Mouse (Mus musculus): ENCODE data around the gene Unc13c. TPM values are rescaled to one million over a fixed set of nuclear protein-coding genes. Genes with fewer than 3 reads are reported as not detected.

Unc13c gene
- polyA plus RNA-seq, 1 experiment from 2014 or later = 0.19 TPM

- DNase-seq (ENCODE audit: low spot score) (no peak), ATAC-seq (replicated peaks; ENCODE audit: low FRiP score) (no peak)
- WGBS = 78% methylated on average over 3 of the region's 3 CpGs
These were observed 70.2 kb downstream of the Unc13c start for GRCm38 (mm10) chr9:73898516-73898915.

GRCm38 (mm10) chr9:73896210-73896609 lies 72.6 kb downstream of the Unc13c start:
- H3K9me3 ChIP-seq (ENCODE audit: control insufficient read depth, low read length) = no peaks in the 10 kb centered on the region
- H3K4me1 ChIP-seq (replicated peaks; ENCODE audit: control insufficient read depth, insufficient read depth, low read length) = no peaks in the 10 kb centered on the region
- no peak overlapping the region for H3K9ac ChIP-seq (ENCODE audit: low read depth, low read length)
- no peak for DNase-seq (ENCODE audit: low spot score)
- 82% methylated on average over 3 of the region's 3 CpGs for WGBS
- no peak overlapping the region for H3K4me3 ChIP-seq (ENCODE audit: low read depth, low read length)
- H3K27me3 ChIP-seq (replicated peaks; ENCODE audit: control insufficient read depth, insufficient read depth, low read length) = no peaks in the 10 kb centered on the region
- H3K4me2 ChIP-seq = no peak overlapping the region
- no peak for ATAC-seq (replicated peaks; ENCODE audit: low FRiP score)
- no peaks in the 10 kb centered on the region for H3K36me3 ChIP-seq (ENCODE audit: control insufficient read depth, insufficient read depth, low read length)
- H3K27ac ChIP-seq (ENCODE audit: low read depth, low read length) = no peak overlapping the region

More at GRCm38 (mm10) chr9:73898516-73898915, 70.2 kb downstream of the Unc13c start:
- Histone ChIP-seq H3K27me3 (replicated peaks; ENCODE audit: control insufficient read depth, insufficient read depth, low read length) (no peaks in the 10 kb centered on the region), H3K36me3 (ENCODE audit: control insufficient read depth, insufficient read depth, low read length) (no peaks in the 10 kb centered on the region), H3K9me3 (ENCODE audit: control insufficient read depth, low read length) (no peaks in the 10 kb centered on the region), H3K4me3 (ENCODE audit: low read depth, low read length) (no peak overlapping the region), H3K4me2 (no peak overlapping the region), H3K9ac (ENCODE audit: low read depth, low read length) (no peak overlapping the region), H3K4me1 (replicated peaks; ENCODE audit: control insufficient read depth, insufficient read depth, low read length) (no peaks in the 10 kb centered on the region), H3K27ac (ENCODE audit: low read depth, low read length) (no peak overlapping the region)

GRCm38 (mm10) chr9:73883587-73883986 lies 85.2 kb downstream of the Unc13c start:
- no peak overlapping the region for H3K9ac ChIP-seq (ENCODE audit: low read depth, low read length)
- WGBS = 38% methylated on average over 1 of the region's 1 CpGs
- no peak for DNase-seq (ENCODE audit: low spot score)

GRCm38 (mm10) chr9:73883143-73883542 lies 85.6 kb downstream of the Unc13c start:
- no peaks in the 10 kb centered on the region for H3K9me3 ChIP-seq (ENCODE audit: control insufficient read depth, low read length)
- DNase-seq (ENCODE audit: low spot score) = no peak
- no peak overlapping the region for H3K9ac ChIP-seq (ENCODE audit: low read depth, low read length)
- no peak for ATAC-seq (replicated peaks; ENCODE audit: low FRiP score)
- H3K27me3 ChIP-seq (replicated peaks; ENCODE audit: control insufficient read depth, insufficient read depth, low read length) = no peaks in the 10 kb centered on the region
- H3K36me3 ChIP-seq (ENCODE audit: control insufficient read depth, insufficient read depth, low read length) = no peaks in the 10 kb centered on the region
- H3K4me2 ChIP-seq = no peak overlapping the region
- H3K27ac ChIP-seq (ENCODE audit: low read depth, low read length) = no peak overlapping the region
- WGBS = 88% methylated on average over 1 of the region's 1 CpGs
- no peaks in the 10 kb centered on the region for H3K4me1 ChIP-seq (replicated peaks; ENCODE audit: control insufficient read depth, insufficient read depth, low read length)
- no peak overlapping the region for H3K4me3 ChIP-seq (ENCODE audit: low read depth, low read length)

More at GRCm38 (mm10) chr9:73883587-73883986, 85.2 kb downstream of the Unc13c start:
- no peak for ATAC-seq (replicated peaks; ENCODE audit: low FRiP score)
- Histone ChIP-seq H3K4me2 (no peak overlapping the region), H3K4me3 (ENCODE audit: low read depth, low read length) (no peak overlapping the region), H3K27ac (ENCODE audit: low read depth, low read length) (no peak overlapping the region), H3K36me3 (ENCODE audit: control insufficient read depth, insufficient read depth, low read length) (no peaks in the 10 kb centered on the region), H3K4me1 (replicated peaks; ENCODE audit: control insufficient read depth, insufficient read depth, low read length) (no peaks in the 10 kb centered on the region), H3K9me3 (ENCODE audit: control insufficient read depth, low read length) (no peaks in the 10 kb centered on the region), H3K27me3 (replicated peaks; ENCODE audit: control insufficient read depth, insufficient read depth, low read length) (no peaks in the 10 kb centered on the region)

GRCm38 (mm10) chr9:73882393-73882919 lies 86.3 kb downstream of the Unc13c start:
- DNase-seq (ENCODE audit: low spot score) (no peak), ATAC-seq (replicated peaks; ENCODE audit: low FRiP score) (no peak)
- Histone ChIP-seq H3K9ac (ENCODE audit: low read depth, low read length) (no peak overlapping the region), H3K4me1 (replicated peaks; ENCODE audit: control insufficient read depth, insufficient read depth, low read length) (no peaks in the 10 kb centered on the region), H3K4me2 (no peak overlapping the region), H3K27me3 (replicated peaks; ENCODE audit: control insufficient read depth, insufficient read depth, low read length) (no peaks in the 10 kb centered on the region), H3K9me3 (ENCODE audit: control insufficient read depth, low read length) (no peaks in the 10 kb centered on the region), H3K36me3 (ENCODE audit: control insufficient read depth, insufficient read depth, low read length) (no peaks in the 10 kb centered on the region), H3K4me3 (ENCODE audit: low read depth, low read length) (no peak overlapping the region), H3K27ac (ENCODE audit: low read depth, low read length) (no peak overlapping the region)
- 78% methylated on average over 5 of the region's 5 CpGs for WGBS

DNA sequence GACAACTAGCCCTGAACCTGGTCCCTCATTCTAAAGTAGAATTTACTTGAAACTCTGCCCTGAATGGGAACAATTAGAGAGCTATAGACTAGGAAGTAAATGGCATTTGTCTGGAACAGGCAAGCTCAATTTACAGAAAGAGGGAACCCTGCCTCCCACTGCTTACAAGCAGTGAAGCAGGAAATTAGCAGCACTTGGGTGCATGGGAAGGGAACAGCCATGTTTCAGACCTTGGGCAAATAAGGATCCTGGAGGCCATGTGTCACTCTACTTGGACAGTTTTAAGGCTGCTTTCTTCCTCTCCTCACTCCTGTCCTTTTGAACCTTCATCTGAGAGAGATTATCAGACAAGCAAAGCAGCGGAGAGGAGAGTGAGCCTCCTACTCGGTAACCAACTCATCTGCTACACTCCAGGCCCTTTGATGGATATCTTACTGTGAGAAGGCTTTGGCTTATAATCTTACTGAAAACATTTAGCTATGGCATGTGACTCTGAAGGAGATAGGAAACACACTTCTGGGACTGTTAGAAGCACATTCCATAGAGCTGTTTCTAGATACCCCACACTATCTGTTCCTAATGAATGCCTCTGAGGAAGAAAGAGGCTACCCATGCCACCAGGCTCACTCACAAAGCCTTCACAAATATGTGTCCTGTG lies 101.2 kb downstream of the Unc13c start:
- Histone ChIP-seq H3K4me1 (replicated peaks; ENCODE audit: control insufficient read depth, insufficient read depth, low read length) (no peaks in the 10 kb centered on the region), H3K27me3 (replicated peaks; ENCODE audit: control insufficient read depth, insufficient read depth, low read length) (no peaks in the 10 kb centered on the region), H3K36me3 (ENCODE audit: control insufficient read depth, insufficient read depth, low read length) (no peaks in the 10 kb centered on the region), H3K27ac (ENCODE audit: low read depth, low read length) (no peak overlapping the region), H3K9me3 (ENCODE audit: control insufficient read depth, low read length) (no peaks in the 10 kb centered on the region), H3K9ac (ENCODE audit: low read depth, low read length) (no peak overlapping the region), H3K4me2 (no peak overlapping the region), H3K4me3 (ENCODE audit: low read depth, low read length) (no peak overlapping the region)
- no peak for ATAC-seq (replicated peaks; ENCODE audit: low FRiP score)
- WGBS = 40% methylated on average over 2 of the region's 2 CpGs
- DNase-seq (ENCODE audit: low spot score) = no peak

DNA sequence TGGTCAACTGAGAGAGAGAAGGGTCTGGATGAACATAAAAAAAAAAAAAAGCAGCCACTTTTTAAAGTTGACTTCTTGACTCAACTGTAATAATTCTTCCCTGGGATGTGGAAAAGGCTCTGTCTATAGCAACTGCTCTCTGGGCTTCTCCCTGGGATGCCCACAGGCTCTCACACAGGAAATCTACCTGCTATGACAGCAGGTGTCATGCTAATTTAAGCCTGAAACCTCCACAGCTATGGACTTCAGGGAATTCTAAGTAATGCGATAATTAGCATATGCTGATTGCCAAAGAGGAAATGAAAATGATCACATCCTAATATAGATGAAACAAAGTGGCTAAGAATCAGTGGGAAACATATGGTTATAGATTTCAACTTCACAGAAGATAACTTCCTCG lies 102.1 kb downstream of the Unc13c start:
- Histone ChIP-seq H3K9me3 (ENCODE audit: control insufficient read depth, low read length) (no peaks in the 10 kb centered on the region), H3K9ac (ENCODE audit: low read depth, low read length) (no peak overlapping the region), H3K4me1 (replicated peaks; ENCODE audit: control insufficient read depth, insufficient read depth, low read length) (no peaks in the 10 kb centered on the region), H3K27me3 (replicated peaks; ENCODE audit: control insufficient read depth, insufficient read depth, low read length) (no peaks in the 10 kb centered on the region), H3K27ac (ENCODE audit: low read depth, low read length) (no peak overlapping the region), H3K36me3 (ENCODE audit: control insufficient read depth, insufficient read depth, low read length) (no peaks in the 10 kb centered on the region), H3K4me2 (no peak overlapping the region), H3K4me3 (ENCODE audit: low read depth, low read length) (no peak overlapping the region)
- WGBS = 69% methylated on average over 2 of the region's 2 CpGs
- no peak for DNase-seq (ENCODE audit: low spot score)
- ATAC-seq (replicated peaks; ENCODE audit: low FRiP score) = no peak

DNA sequence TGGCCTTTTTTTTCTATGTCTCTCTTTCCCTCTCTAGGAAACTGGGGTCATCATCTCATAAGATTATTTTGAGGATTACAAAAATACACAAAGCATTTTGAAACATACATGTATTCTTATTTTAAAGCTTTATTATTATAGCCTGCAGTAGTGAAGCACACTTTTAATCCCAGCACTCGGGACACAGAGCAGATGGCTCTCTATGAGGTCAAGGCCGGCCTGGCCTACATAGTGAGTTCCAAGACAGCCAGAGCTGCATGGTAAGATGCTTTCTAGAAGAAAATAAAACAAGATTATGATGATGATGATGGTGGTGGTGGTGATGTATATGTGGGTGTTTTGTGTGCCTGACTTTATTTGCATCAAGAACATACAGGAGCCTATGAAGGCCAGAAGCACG lies 109.3 kb downstream of the Unc13c start:
- H3K27me3 ChIP-seq (replicated peaks; ENCODE audit: control insufficient read depth, insufficient read depth, low read length) = no peaks in the 10 kb centered on the region
- no peaks in the 10 kb centered on the region for H3K36me3 ChIP-seq (ENCODE audit: control insufficient read depth, insufficient read depth, low read length)
- no peaks in the 10 kb centered on the region for H3K9me3 ChIP-seq (ENCODE audit: control insufficient read depth, low read length)
- no peaks in the 10 kb centered on the region for H3K4me1 ChIP-seq (replicated peaks; ENCODE audit: control insufficient read depth, insufficient read depth, low read length)
- no peak overlapping the region for H3K9ac ChIP-seq (ENCODE audit: low read depth, low read length)
- no peak overlapping the region for H3K27ac ChIP-seq (ENCODE audit: low read depth, low read length)
- DNase-seq (ENCODE audit: low spot score) (no peak), ATAC-seq (replicated peaks; ENCODE audit: low FRiP score) (no peak)
- no peak overlapping the region for H3K4me2 ChIP-seq
- 75% methylated on average over 3 of the region's 3 CpGs for WGBS
- no peak overlapping the region for H3K4me3 ChIP-seq (ENCODE audit: low read depth, low read length)

DNA sequence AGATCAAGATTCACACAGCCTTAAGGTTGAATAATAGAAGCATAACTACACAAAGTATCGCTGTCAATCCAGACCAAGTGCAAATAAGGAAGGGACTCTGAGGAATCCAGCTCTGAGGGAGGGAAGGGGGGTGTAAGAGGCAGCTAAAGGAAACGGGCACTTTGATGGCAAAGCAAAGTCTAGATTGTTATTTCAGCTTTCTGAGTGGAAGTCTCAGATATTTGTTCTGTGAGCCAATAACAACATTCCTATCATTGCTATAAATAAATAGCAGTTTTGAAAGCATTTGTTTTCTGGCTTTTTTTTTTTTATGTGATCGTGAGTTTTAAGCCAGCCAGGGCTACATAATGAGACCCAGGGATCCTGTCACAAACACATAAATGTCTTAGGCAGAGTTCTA lies 114.5 kb downstream of the Unc13c start:
- no peak overlapping the region for H3K9ac ChIP-seq (ENCODE audit: low read depth, low read length)
- ATAC-seq (replicated peaks; ENCODE audit: low FRiP score) = no peak
- H3K36me3 ChIP-seq (ENCODE audit: control insufficient read depth, insufficient read depth, low read length) = no peaks in the 10 kb centered on the region
- no peak overlapping the region for H3K4me2 ChIP-seq
- no peak for DNase-seq (ENCODE audit: low spot score)
- no peaks in the 10 kb centered on the region for H3K4me1 ChIP-seq (replicated peaks; ENCODE audit: control insufficient read depth, insufficient read depth, low read length)
- WGBS = 71% methylated on average over 3 of the region's 3 CpGs
- H3K4me3 ChIP-seq (ENCODE audit: low read depth, low read length) = no peak overlapping the region
- no peaks in the 10 kb centered on the region for H3K9me3 ChIP-seq (ENCODE audit: control insufficient read depth, low read length)
- no peaks in the 10 kb centered on the region for H3K27me3 ChIP-seq (replicated peaks; ENCODE audit: control insufficient read depth, insufficient read depth, low read length)
- H3K27ac ChIP-seq (ENCODE audit: low read depth, low read length) = no peak overlapping the region

All from liver, embryonic 11.5 days (tissue).